Mouse (Mus musculus) myocyte (in vitro differentiated cells): ENCODE measurements at regions not wholly inside any gene's neighbourhood (a gene's known extent, or its start where the extent isn't known, plus 50 kb on each side); places are given as distances from the start of the nearest gene placed in this dataset.

Source experiments
- H3K27me3 ChIP-seq: one replicate; pipeline ENCODE4 v1.6.1; 2011; ENCODE audit not compliant: control insufficient read depth, insufficient read depth, insufficient read length
- H3K36me3 ChIP-seq: one replicate; pipeline ENCODE4 v1.6.1; 2011; ENCODE audit not compliant: control insufficient read depth, insufficient read depth
- H3K4me2 ChIP-seq: one replicate; pipeline ENCODE4 v1.6.1; 2011; ENCODE audit warnings: low read depth, control low read depth
- H3K4me3 ChIP-seq: one replicate; pipeline ENCODE4 v1.5.1; 2011; ENCODE audit warnings: mild to moderate bottlenecking, control low read depth, moderate library complexity
- H3K79me2 ChIP-seq: one replicate; pipeline ENCODE4 v1.6.1; 2011; ENCODE audit not compliant: control insufficient read depth, insufficient read depth
- H3ac ChIP-seq: one replicate; pipeline ENCODE4 v1.6.1; 2011; ENCODE audit not compliant: control insufficient read depth, insufficient read length
- CEBPB ChIP-seq: IDR thresholded peaks from 2 replicates; pipeline ENCODE4 v1.6.1; 2011; ENCODE audit warnings: mild to moderate bottlenecking, moderate library complexity; ENCODE audit not compliant: poor library complexity, insufficient read depth, severe bottlenecking
- E2F4 ChIP-seq: IDR thresholded peaks from one replicate; pipeline ENCODE4 v1.6.1; 2011; ENCODE audit warnings: mild to moderate bottlenecking, control low read depth, moderate library complexity; ENCODE audit not compliant: insufficient read depth
- MAX ChIP-seq: IDR thresholded peaks from one replicate; pipeline ENCODE4 v1.6.1; 2011; ENCODE audit warnings: low read depth, mild to moderate bottlenecking, control low read depth
- MYOD1 ChIP-seq, 3 experiments: IDR thresholded peaks; one replicate each; pipeline ENCODE4 v1.6.1; 2011; ENCODE audit warnings: control low read depth in 2 of 3, low read depth in 2 of 3, mild to moderate bottlenecking in 2 of 3, moderate library complexity in 1 of 3; ENCODE audit not compliant: insufficient read length in 2 of 3, control insufficient read depth in 1 of 3
- MYOG ChIP-seq, 3 experiments: IDR thresholded peaks; one replicate each; pipeline ENCODE4 v1.6.1; 2011; ENCODE audit warnings: control low read depth in 2 of 3, low read depth in 2 of 3, mild to moderate bottlenecking in 2 of 3; ENCODE audit not compliant: insufficient read length in 2 of 3, control insufficient read depth in 1 of 3, insufficient read depth in 1 of 3
- POLR2A ChIP-seq: IDR thresholded peaks from one replicate; pipeline ENCODE4 v1.6.1; 2011; ENCODE audit warnings: low read depth, mild to moderate bottlenecking, control low read depth, moderate library complexity; ENCODE audit not compliant: insufficient read length
- POLR2AphosphoS2 ChIP-seq: IDR thresholded peaks from one replicate; pipeline ENCODE4 v1.6.1; 2011; ENCODE audit warnings: low read depth, control low read depth; ENCODE audit not compliant: insufficient read length
- REST ChIP-seq: IDR thresholded peaks from one replicate; pipeline ENCODE4 v1.6.1; 2011; ENCODE audit warnings: mild to moderate bottlenecking, control low read depth, moderate library complexity; ENCODE audit not compliant: insufficient read depth, insufficient read length
- SRF ChIP-seq: IDR thresholded peaks from one replicate; pipeline ENCODE4 v1.6.1; 2011; ENCODE audit warnings: low read depth; ENCODE audit not compliant: control insufficient read depth, insufficient read length
- TCF12 ChIP-seq: IDR thresholded peaks from one replicate; pipeline ENCODE4 v1.6.1; 2011; ENCODE audit warnings: mild to moderate bottlenecking, control low read depth; ENCODE audit not compliant: poor library complexity, insufficient read depth, severe bottlenecking
- TCF3 ChIP-seq: IDR thresholded peaks from one replicate; pipeline ENCODE4 v1.6.1; 2011; ENCODE audit warnings: low read depth, control low read depth; ENCODE audit not compliant: insufficient read length
- USF1 ChIP-seq: IDR thresholded peaks from one replicate; pipeline ENCODE4 v1.6.1; 2011; ENCODE audit warnings: low read depth, mild to moderate bottlenecking, control low read depth, moderate library complexity

DNA sequence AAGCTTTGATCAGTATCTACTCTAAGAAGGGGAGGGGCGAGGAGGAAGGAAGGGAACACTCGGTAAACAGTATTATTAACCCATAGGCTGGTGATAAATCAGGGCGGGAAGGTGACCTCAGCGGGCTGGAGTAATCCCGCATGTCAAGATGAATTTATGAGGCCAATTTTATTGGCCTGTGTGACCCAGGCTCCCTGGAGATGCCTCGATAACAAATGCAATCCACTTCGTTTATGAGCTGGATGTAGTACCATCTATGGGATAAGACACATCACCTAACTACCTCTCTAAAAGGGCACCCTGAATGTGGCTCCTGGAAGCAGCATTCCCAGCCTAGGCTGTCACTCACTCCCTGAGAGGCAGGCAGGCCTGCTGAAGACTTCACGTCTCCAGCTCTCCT is 321.2 kb upstream of the Zfp703 start:
- H3K36me3 ChIP-seq, result no peaks in the 10 kb centered on the region
- no peaks in the 10 kb centered on the region for H3K79me2 ChIP-seq
- no peak overlapping the region for H3ac ChIP-seq
- peaks cover 31% of the 10 kb centered on the region for H3K27me3 ChIP-seq
- TF ChIP-seq SRF (no peak), E2F4 (no peak), POLR2A (no peak), CEBPB (no peak), TCF3 (no peak), MYOG (IDR thresholded peaks at IDR 0.05; ENCODE audit: control insufficient read depth in 1 of 3, insufficient read depth in 1 of 3, insufficient read length in 2 of 3, low read depth in 2 of 3) (no peak), MAX (no peak), MYOD1 (IDR thresholded peaks at IDR 0.05; ENCODE audit: control insufficient read depth in 1 of 3, insufficient read length in 2 of 3, low read depth in 2 of 3) (no peak), USF1 (no peak), REST (no peak), TCF12 (no peak), POLR2AphosphoS2 (no peak)
- no peak overlapping the region for H3K4me2 ChIP-seq
- no peak overlapping the region for H3K4me3 ChIP-seq

DNA sequence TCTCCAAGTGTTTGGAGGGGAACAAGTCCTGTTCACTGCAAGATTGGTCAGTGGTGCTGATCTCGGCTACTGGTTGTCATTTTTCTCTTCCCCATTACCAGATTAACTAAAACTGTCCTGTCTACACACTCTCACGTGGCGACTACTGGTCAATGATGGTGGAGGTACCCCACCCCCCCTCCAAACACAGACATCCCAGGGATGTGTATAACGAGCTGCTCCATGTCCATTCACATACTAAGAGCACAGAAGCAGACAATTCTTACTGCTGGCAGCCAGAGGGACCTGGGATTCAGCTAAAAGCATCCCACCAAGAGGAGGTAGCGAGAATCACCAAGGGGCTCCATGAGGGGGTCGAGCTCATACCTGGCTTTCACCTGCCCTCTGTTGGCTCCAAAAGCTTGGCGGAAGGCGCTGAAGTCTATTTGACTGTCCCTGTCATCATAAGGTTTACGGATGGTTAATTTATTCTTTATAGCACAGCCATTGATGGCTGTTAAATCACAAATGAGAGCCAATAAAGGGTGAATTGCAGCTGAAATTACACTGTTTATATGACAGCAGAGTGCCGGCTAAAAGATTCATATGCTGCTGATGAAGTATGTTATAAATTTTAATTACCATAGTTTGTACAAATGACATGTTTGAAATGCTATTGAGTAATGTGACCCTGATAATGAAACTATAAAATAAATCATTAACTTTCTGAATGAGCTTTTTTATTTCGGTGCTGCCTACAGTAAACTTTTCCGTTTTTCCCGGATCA is 320.6 kb upstream of the Zfp703 start:
- TF ChIP-seq TCF3 (no peak), MAX (no peak), TCF12 (no peak), USF1 (no peak), SRF (no peak), E2F4 (no peak)
- H3K79me2 ChIP-seq, result no peaks in the 10 kb centered on the region
- no peak overlapping the region for H3K4me3 ChIP-seq
- no peak overlapping the region for H3ac ChIP-seq
- H3K27me3 ChIP-seq, result peaks cover 31% of the 10 kb centered on the region
- H3K4me2 ChIP-seq, result no peak overlapping the region
- H3K36me3 ChIP-seq, result no peaks in the 10 kb centered on the region

- Histone ChIP-seq H3ac (no peak overlapping the region), H3K4me3 (no peak overlapping the region), H3K4me2 (no peak overlapping the region), H3K79me2 (no peaks in the 10 kb centered on the region), H3K36me3 (no peaks in the 10 kb centered on the region), H3K27me3 (peaks cover 38% of the 10 kb centered on the region)
- no peak for TF ChIP-seq USF1
- TF ChIP-seq REST, result no peak
- no peak for TF ChIP-seq POLR2AphosphoS2
- TF ChIP-seq E2F4, result no peak
- TF ChIP-seq MYOD1 (IDR thresholded peaks at IDR 0.05; ENCODE audit: control insufficient read depth in 1 of 3, insufficient read length in 2 of 3, low read depth in 2 of 3), result no peak
These were observed 317.7 kb upstream of the Zfp703 start for GRCm38 (mm10) chr8:26659381-26659780.

DNA sequence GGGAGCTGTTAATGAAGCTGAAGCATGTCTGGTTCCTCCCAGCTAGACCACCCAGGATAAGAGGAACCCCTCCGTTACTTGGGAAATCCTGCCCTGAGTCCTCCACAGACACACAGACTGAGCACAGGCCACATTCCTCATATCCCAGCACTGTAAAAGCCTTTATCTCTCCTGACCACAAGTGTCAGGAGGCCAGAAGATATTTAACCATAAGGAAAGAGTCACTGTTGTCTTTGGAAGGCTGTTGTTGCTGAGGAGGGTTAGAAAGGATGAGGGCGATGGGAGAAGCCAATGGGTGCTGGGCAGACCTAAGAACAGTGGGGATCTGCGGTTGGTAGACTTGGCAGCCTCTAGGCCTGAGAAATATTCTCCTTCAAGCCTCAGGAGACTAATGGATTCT is 307.6 kb upstream of the Zfp703 start:
- H3K79me2 ChIP-seq, result no peaks in the 10 kb centered on the region
- H3K4me2 ChIP-seq, result no peak overlapping the region
- no peak overlapping the region for H3K4me3 ChIP-seq
- no peak overlapping the region for H3ac ChIP-seq
- peaks cover 51% of the 10 kb centered on the region for H3K27me3 ChIP-seq
- TF ChIP-seq TCF3 (no peak), TCF12 (no peak), SRF (no peak), CEBPB (no peak), MYOG (IDR thresholded peaks at IDR 0.05; ENCODE audit: control insufficient read depth in 1 of 3, insufficient read depth in 1 of 3, insufficient read length in 2 of 3, low read depth in 2 of 3) (no peak), USF1 (no peak), E2F4 (no peak), POLR2AphosphoS2 (no peak), POLR2A (no peak)
- H3K36me3 ChIP-seq, result no peaks in the 10 kb centered on the region

DNA sequence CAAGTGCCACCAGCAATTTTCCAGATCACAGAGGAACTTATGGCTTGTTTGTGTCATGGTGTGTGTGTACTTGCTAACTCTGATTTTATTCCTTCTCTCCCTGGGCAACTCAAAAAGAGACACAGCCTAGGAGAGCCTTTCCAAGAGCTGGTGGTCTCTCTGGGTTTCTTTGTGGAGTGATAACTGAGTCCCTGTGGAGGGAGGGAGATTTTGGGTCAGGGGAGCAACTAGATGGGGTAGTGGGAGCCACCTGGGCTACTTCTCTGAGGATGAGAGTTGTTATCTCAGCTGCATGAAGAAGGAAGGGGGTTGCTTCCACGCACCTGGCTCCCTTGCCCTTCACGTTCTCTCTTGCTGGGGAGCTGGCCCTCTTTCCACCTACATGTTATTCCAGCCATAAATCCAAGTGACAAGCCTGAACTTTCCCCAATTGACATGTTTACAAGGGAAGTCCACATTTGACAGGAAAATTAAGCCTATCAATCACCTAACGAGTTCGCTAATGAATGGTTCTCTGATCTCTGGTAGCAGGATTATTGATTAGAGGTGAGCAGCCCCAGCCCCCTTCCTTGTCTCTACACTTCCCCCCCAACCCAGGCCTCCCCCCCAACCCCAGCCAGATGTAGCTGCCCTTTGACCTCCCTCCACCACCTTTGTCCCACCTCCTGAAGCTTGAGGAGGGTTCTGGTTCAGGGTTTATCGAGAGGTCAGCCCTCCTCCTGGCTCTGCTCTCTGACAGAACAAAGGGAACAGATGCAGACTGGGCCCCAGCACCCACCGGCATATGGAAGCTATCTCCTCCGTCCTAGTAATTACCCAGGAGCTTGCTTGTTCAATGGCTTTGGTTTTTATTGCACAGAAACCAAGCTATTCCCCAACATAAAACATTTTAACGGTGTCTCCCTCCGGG is 304.4 kb upstream of the Zfp703 start:
- Histone ChIP-seq H3K4me2 (no peak overlapping the region), H3K36me3 (no peaks in the 10 kb centered on the region), H3K4me3 (no peak overlapping the region), H3K79me2 (no peaks in the 10 kb centered on the region), H3K27me3 (peaks cover 47% of the 10 kb centered on the region), H3ac (no peak overlapping the region)
- TF ChIP-seq MAX, result no peak
- TF ChIP-seq E2F4, result no peak
- no peak for TF ChIP-seq MYOG (IDR thresholded peaks at IDR 0.05; ENCODE audit: control insufficient read depth in 1 of 3, insufficient read depth in 1 of 3, insufficient read length in 2 of 3, low read depth in 2 of 3)
- no peak for TF ChIP-seq MYOD1 (IDR thresholded peaks at IDR 0.05; ENCODE audit: control insufficient read depth in 1 of 3, insufficient read length in 2 of 3, low read depth in 2 of 3)
- TF ChIP-seq SRF, result no peak
- no peak for TF ChIP-seq REST
- TF ChIP-seq TCF3, result no peak
- no peak for TF ChIP-seq TCF12
